ENCODE assay signal across 9 mouse cellular contexts in genomic region chr1:37889206-37889605, GRCm38 (mm10). TPM values are rescaled to one million over a fixed set of nuclear protein-coding genes. Genes with fewer than 3 reads are reported as not detected.
A peak's percentile ranks its signal among the peaks of the same experiment; 100 is the strongest.
DNase-seq lines count a peak whose midpoint lies in the region; ATAC-seq and TF ChIP-seq lines count a peak whose summit lies in the region.
"Had no signal": no experiment of that assay in that cellular context is flagged by ENCODE, and none has a peak within 500 bp of the region (broad histone marks: within the 10 kb centered on the region; RNA-seq: fewer than 3 reads in every experiment).

No protein-coding gene starts in this region.

- peaks cover 18% of the 10 kb centered on the region for H3K36me3 ChIP-seq in heart, embryonic 10.5 days
- H3K36me3 ChIP-seq in forebrain, embryonic 11.5 days (ENCODE audit: control insufficient read depth, insufficient read depth, low read length) = no peaks in the 10 kb centered on the region; the same call in 1 of the 2 replicates
- no peaks in the 10 kb centered on the region for H3K36me3 ChIP-seq in liver, embryonic 14.5 days (replicated peaks; ENCODE audit: control insufficient read depth, insufficient read depth, low read depth)

- no peak overlapping the region; the same call in 1 of the 2 replicates for H3K9ac ChIP-seq in forebrain, embryonic 11.5 days (ENCODE audit: low read length)
- H3K9ac ChIP-seq in liver, embryonic 14.5 days (replicated peaks) = peak overlapping the region; percentile 85

- no peak for TF ChIP-seq EP300 in liver, embryonic 14.5 days (IDR thresholded peaks at IDR 0.05; ENCODE audit: low read depth)

- no peak overlapping the region for H3K27ac ChIP-seq in heart, embryonic 10.5 days
- no peak overlapping the region for H3K27ac ChIP-seq in forebrain, embryonic 11.5 days (ENCODE audit: low read depth, low read length)
- peak overlapping the region; percentile 82 for H3K27ac ChIP-seq in liver, embryonic 14.5 days

- peak overlapping the region; percentile 81 for H3K4me2 ChIP-seq in forebrain, embryonic 11.5 days (ENCODE audit: low read depth, low read length, severe bottlenecking)
- peak overlapping the region; percentile 92 for H3K4me2 ChIP-seq in liver, embryonic 14.5 days (ENCODE audit: low read depth)

- no peak for ATAC-seq in forebrain, embryonic 11.5 days (replicated peaks; ENCODE audit: low FRiP score)
- no peak for ATAC-seq in liver, embryonic 14.5 days (ENCODE audit: insufficient read depth)

- 75% methylated on average over 7 of the region's 7 CpGs for WGBS in heart, embryonic 10.5 days
- 79% methylated on average over 7 of the region's 7 CpGs for WGBS in forebrain, embryonic 11.5 days
- WGBS in liver, embryonic 14.5 days (ENCODE audit: insufficient replicate concordance) = 67% methylated on average over 7 of the region's 7 CpGs

- no peaks in the 10 kb centered on the region for H3K27me3 ChIP-seq in heart, embryonic 10.5 days (ENCODE audit: insufficient read depth, poor library complexity, severe bottlenecking)
- H3K27me3 ChIP-seq in forebrain, embryonic 11.5 days (ENCODE audit: control insufficient read depth, insufficient read depth, low read length) = no peaks in the 10 kb centered on the region
- H3K27me3 ChIP-seq in liver, embryonic 14.5 days (ENCODE audit: control insufficient read depth, insufficient read depth, low read length) = no peaks in the 10 kb centered on the region

- H3K4me1 ChIP-seq in heart, embryonic 10.5 days = peaks cover 16% of the 10 kb centered on the region; the same call in 1 of the 2 replicates
- peaks cover 11% of the 10 kb centered on the region; the same call in 1 of the 2 replicates for H3K4me1 ChIP-seq in forebrain, embryonic 11.5 days (replicated peaks; ENCODE audit: control insufficient read depth, insufficient read depth, low read length)
- peaks cover 9 to 20% of the 10 kb centered on the region in 2 experiments for H3K4me1 ChIP-seq in liver, embryonic 14.5 days (replicated peaks; ENCODE audit: control insufficient read depth in 2 of 2, insufficient read depth in 2 of 2, low read length in 1 of 2)

- no peak for DNase-seq in heart, embryonic 10.5 days (ENCODE audit: low spot score)
- DNase-seq in heart, postnatal 25 days (ENCODE audit: low spot score) = no peak
- DNase-seq in A20 (ENCODE audit: low read depth, low spot score) = peak; percentile 19
- DNase-seq in forebrain, embryonic 11.5 days (ENCODE audit: low spot score) = no peak
- DNase-seq in liver, embryonic 14.5 days (ENCODE audit: low read depth in 3 of 3, low spot score in 3 of 3) = no peak
- no peak for DNase-seq in urinary bladder, postnatal 4 days (ENCODE audit: low spot score in 2 of 2)
- no peak for DNase-seq in frontal cortex, postnatal 36 days (ENCODE audit: low spot score in 2 of 2)
- no peak for DNase-seq in adrenal gland, postnatal 10 days

- intact Hi-C loops in heart, postnatal 25 days (cut with DNase I) = no loop called here

- TF ChIP-seq CTCF in liver, embryonic 14.5 days (IDR thresholded peaks at IDR 0.05; ENCODE audit: low read depth) = no peak

- H3K9me3 ChIP-seq in heart, embryonic 10.5 days = no peaks in the 10 kb centered on the region
- no peaks in the 10 kb centered on the region for H3K9me3 ChIP-seq in forebrain, embryonic 11.5 days (ENCODE audit: control insufficient read depth, low read length)
- no peaks in the 10 kb centered on the region for H3K9me3 ChIP-seq in liver, embryonic 14.5 days (ENCODE audit: control insufficient read depth, low read length)

- H3K4me3 ChIP-seq in heart, embryonic 10.5 days = peak overlapping the region; percentile 82
- peak overlapping the region; percentile 61 for H3K4me3 ChIP-seq in forebrain, embryonic 11.5 days (ENCODE audit: low read depth, low read length)
- peak overlapping the region; percentile 91 to 99 for H3K4me3 ChIP-seq in liver, embryonic 14.5 days (ENCODE audit: insufficient read depth in 1 of 2, low read depth in 2 of 2, low read length in 2 of 2)

RNA-seq across cellular contexts. Expression of gene Mitd1, which starts 1.0 kb away (rescaled TPM):
- polyA plus RNA-seq in heart, embryonic 10.5 days (2016; fragmentation: Nextera tagmentation; extraction: Ambion mirVana) = 11.8 and 19.7 TPM in 2 replicates
- 1 to 10 TPM; 4.7 to 5.1 TPM for total RNA-seq in heart, postnatal 25 days (2021)
- 24.7 and 28.7 TPM in 2 replicates for polyA plus RNA-seq in forebrain, embryonic 11.5 days (2014; fragmentation: Nextera tagmentation; extraction: Ambion mirVana)
- 8.7 and 14.8 TPM in 2 replicates for polyA plus RNA-seq in liver, embryonic 14.5 days (2012; rRNA removed)
- polyA plus RNA-seq in liver, embryonic 14.5 days (2014; fragmentation: Nextera tagmentation; extraction: Ambion mirVana) = 14.7 and 15.9 TPM in 2 replicates
- total RNA-seq in adrenal gland, postnatal 10 days (2021) = 10 to 100 TPM; 11.1 to 14.8 TPM

RNA-seq across cellular contexts. Expression of gene Mrpl30, which starts 1.1 kb away (rescaled TPM):
- polyA plus RNA-seq in heart, embryonic 10.5 days (2016; fragmentation: Nextera tagmentation; extraction: Ambion mirVana) = 245 and 262 TPM in 2 replicates
- 100 to 1,000 TPM; 384 to 394 TPM for total RNA-seq in heart, postnatal 25 days (2021)
- 210 and 234 TPM in 2 replicates for polyA plus RNA-seq in forebrain, embryonic 11.5 days (2014; fragmentation: Nextera tagmentation; extraction: Ambion mirVana)
- 40.5 and 72.5 TPM in 2 replicates for polyA plus RNA-seq in liver, embryonic 14.5 days (2012; rRNA removed)
- polyA plus RNA-seq in liver, embryonic 14.5 days (2014; fragmentation: Nextera tagmentation; extraction: Ambion mirVana) = 189 and 200 TPM in 2 replicates
- total RNA-seq in adrenal gland, postnatal 10 days (2021) = 100 to 1,000 TPM; 339 to 374 TPM

RNA-seq across cellular contexts. Expression of gene Lipt1, which starts 17.7 kb away (rescaled TPM):
- polyA plus RNA-seq in heart, embryonic 10.5 days (2016; fragmentation: Nextera tagmentation; extraction: Ambion mirVana) = 8.2 and 8.7 TPM in 2 replicates
- 10 to 100 TPM; 10.4 to 11.0 TPM for total RNA-seq in heart, postnatal 25 days (2021)
- polyA plus RNA-seq in forebrain, embryonic 11.5 days (2014; fragmentation: Nextera tagmentation; extraction: Ambion mirVana) = 8.6 and 9.1 TPM in 2 replicates
- 2.3 and 2.8 TPM in 2 replicates for polyA plus RNA-seq in liver, embryonic 14.5 days (2012; rRNA removed)
- polyA plus RNA-seq in liver, embryonic 14.5 days (2014; fragmentation: Nextera tagmentation; extraction: Ambion mirVana) = 3.5 and 3.7 TPM in 2 replicates
- 10 to 100 TPM; 17.8 to 22.2 TPM for total RNA-seq in adrenal gland, postnatal 10 days (2021)

RNA-seq across cellular contexts. Expression of gene Tsga10, which starts 23.0 kb away (rescaled TPM):
- 4.1 and 4.6 TPM in 2 replicates for polyA plus RNA-seq in heart, embryonic 10.5 days (2016; fragmentation: Nextera tagmentation; extraction: Ambion mirVana)
- 1 to 10 TPM; 3.5 to 4.3 TPM for total RNA-seq in heart, postnatal 25 days (2021)
- polyA plus RNA-seq in forebrain, embryonic 11.5 days (2014; fragmentation: Nextera tagmentation; extraction: Ambion mirVana) = 14.0 and 14.2 TPM in 2 replicates
- 0.48 and 0.83 TPM in 2 replicates for polyA plus RNA-seq in liver, embryonic 14.5 days (2012; rRNA removed)
- polyA plus RNA-seq in liver, embryonic 14.5 days (2014; fragmentation: Nextera tagmentation; extraction: Ambion mirVana) = 0.90 and 1.4 TPM in 2 replicates
- 1 to 10 TPM; 3.9 to 4.7 TPM for total RNA-seq in adrenal gland, postnatal 10 days (2021)

RNA-seq across cellular contexts. Expression of gene Lyg2, which starts 27.1 kb away (rescaled TPM):
- polyA plus RNA-seq in heart, embryonic 10.5 days (2016; fragmentation: Nextera tagmentation; extraction: Ambion mirVana) = not detected in 2 replicates
- not detected for total RNA-seq in heart, postnatal 25 days (2021)
- polyA plus RNA-seq in forebrain, embryonic 11.5 days (2014; fragmentation: Nextera tagmentation; extraction: Ambion mirVana) = not detected in 2 replicates
- 0.01 TPM in 1 of 2 replicates, not detected in the other for polyA plus RNA-seq in liver, embryonic 14.5 days (2012; rRNA removed)
- not detected in 2 replicates for polyA plus RNA-seq in liver, embryonic 14.5 days (2014; fragmentation: Nextera tagmentation; extraction: Ambion mirVana)
- not detected for total RNA-seq in adrenal gland, postnatal 10 days (2021)
- total RNA-seq: hematopoietic stem cell, adult 5-6 weeks had no signal
